Mouse (Mus musculus) kidney, postnatal 4 days (tissue): Measurements from ENCODE around the gene Fbxo36.

Experiments
- DNase-seq, 2 experiments: peaks; one replicate each; pipeline ENCODE4 v3.0.0; 2021; ENCODE audit warnings: mixed read lengths in 2 of 2

The Fbxo36 gene

DNA sequence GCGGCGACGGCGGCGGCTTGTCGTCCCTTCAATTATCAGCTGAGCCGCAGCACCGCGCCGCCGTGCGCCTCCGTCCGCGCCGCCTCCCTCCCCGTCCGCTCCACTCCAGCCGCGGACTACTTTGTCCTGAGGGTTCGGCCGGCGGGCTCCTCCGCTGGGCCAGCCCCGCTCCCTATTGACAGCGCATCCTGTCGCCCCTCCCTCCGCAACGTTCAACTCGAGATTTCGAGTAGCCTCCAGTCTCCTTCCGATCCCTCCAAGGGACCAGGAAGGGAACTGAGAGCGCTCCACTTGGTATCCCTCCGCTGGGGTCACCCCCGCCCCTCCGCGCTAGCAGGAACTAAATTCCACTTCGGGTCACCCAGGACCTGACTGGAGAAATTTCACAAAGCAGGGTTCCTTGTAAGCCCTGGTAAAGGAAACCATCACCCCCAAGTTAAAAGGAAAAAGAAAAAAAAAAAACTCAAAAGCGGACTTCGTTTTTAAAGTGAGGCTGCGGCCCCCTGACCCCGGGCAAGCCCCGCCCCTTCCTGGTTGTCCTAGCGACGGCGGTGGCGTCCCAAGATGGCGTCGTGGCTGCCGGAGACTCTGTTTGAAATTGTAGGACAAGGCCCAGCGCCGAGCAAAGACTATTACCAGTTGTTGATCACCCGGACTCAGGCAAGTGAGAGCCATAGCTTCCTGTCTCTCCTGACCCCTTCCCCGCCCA lies at the start of gene Fbxo36:
Gene Fbxo36 (plus strand): TSS at position 533 of the 709 bp plus-strand sequence.
- peak; percentile 94 to 96 for DNase-seq

- DNase-seq: no peak
Measured at GRCm38 (mm10) chr1:84791393-84791792, 48.2 kb upstream of the Fbxo36 start.

DNA sequence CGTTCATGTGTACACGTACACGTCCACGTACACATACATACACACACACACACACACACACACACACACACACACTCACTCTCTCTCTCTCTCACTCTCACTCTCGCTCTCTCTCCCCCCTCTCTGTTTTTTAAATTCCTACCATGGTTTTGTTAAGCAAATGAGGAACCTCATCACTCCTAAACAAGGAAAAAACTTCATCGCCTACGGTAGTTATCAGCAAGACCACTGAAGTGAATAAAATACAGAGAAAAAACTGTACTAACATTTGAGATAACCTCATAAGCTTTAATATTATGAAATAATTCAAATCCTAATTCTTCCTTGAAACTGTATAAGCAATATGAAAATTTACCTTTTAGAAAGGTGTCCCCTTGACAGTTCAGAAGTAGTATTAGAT lies 44.3 kb upstream of the Fbxo36 start:
- no peak for DNase-seq

- DNase-seq: no peak
Measured at GRCm38 (mm10) chr1:84799166-84799565, 40.5 kb upstream of the Fbxo36 start.

DNA sequence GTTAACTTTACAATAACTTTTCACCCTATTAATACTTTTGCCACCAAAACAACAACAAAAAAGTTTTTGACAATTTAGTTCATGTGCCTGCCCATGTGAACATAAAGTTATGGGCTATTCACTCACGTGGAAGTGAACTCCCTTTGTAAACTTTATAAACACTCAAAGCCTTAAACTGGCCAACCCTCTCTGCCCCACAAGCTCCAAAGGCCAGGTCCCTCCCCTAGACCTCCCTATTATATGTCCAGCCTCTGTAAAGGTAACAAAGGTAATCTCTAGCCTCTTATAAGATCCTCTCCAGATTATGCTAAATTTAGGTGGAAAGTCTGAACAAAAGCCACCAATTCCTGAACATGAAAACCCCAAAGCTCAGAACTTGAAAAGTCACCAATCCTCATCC lies 35.9 kb upstream of the Fbxo36 start:
- DNase-seq: no peak

DNA sequence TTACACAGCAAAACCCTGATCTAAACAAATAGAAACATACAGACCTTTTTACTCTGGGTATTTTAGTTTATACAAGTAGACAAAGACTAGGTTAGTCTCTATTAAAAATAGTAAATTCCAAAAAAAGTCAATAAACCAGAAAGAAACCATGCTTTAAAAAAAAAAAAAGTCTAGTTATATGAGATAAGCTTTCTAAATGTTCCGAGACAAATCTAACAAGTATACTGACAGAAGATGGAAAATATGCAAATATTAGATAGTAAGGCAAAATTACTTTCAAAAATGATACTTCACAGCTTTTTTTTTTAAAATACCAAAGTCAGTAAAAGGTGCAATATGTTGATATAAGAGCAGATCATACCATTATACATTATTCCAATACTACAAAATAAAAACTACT lies 22.0 kb upstream of the Fbxo36 start:
- no peak for DNase-seq

DNA sequence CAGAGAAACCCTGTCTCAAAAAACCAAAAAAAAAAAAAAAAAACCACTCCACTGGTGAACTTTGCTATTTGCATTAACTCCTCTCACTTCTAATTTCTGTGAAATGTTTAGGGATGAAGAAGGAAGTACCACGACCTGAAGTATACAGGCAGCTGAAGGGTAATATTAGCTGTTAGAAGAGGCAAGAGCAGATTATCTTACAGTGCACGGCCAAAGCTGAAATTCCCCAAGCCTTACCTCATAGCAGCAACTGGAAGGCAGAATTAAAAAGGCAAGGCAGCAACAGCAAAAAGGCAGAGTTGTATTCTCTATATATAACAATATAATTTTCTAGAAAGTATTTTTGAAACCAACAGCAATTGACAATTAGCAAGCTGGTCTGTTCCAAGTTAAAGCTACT lies 14.6 kb upstream of the Fbxo36 start:
- DNase-seq: no peak

- DNase-seq: peak; percentile 4 to 17
Measured at GRCm38 (mm10) chr1:84837523-84838145, 2.0 kb upstream of the Fbxo36 start.

DNA sequence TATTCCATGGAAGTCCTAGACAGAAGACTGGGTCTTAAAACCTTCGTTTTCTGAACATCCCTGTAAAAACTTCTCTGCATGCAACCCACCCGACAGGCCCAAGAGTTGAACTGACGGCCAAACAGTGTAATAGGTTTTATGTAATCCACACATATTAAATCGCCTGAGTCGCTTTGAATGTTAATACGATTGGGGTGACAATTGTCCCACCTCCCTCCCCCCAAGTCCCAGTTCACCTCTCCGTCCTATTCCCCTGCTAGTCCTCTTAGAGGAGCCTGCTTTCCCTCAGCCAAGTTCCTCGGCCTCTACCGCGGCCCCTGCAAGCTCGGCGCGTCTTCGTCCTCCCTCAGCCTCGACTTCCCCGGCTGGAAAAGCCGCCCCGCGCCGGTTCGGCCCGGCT lies 1.5 kb upstream of the Fbxo36 start:
- no peak for DNase-seq

DNA sequence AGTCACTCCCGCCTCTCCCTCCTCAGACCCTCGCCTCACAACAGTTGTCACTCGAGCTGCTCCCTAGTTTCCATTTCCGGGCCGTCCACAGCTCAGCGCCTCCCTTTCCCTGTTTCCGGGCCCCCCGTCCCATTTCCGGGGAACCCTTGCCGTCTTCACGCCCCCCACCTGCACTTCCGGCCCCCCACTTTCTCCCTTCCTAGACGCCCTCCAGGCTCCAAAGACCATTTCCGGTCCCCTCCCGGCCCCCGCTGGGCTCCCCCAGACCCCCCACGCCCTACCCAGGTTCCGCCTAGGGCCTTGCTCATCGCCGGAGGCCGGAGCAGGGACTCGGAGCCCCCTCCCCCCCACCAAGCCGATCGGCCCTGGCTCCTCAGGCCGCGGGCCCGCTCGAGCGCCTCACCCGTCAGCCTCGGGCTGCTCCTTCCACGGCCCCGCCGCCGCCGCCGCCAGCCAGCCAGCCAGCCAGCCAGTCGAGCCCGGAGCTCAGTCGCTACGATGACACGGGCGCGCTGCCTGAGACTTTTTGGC lies 955 bp upstream of the Fbxo36 start:
- peak; percentile 81 to 86 for DNase-seq

- no peak for DNase-seq
Measured at GRCm38 (mm10) chr1:84840018-84840664, 500 bp downstream of the Fbxo36 start, which contains the start of gene Trip12. Gene Trip12 (minus strand): TSS chr1:84840516.

GRCm38 (mm10) chr1:84841061-84841460 lies 1.4 kb downstream of the Fbxo36 start:
- DNase-seq: no peak

DNA sequence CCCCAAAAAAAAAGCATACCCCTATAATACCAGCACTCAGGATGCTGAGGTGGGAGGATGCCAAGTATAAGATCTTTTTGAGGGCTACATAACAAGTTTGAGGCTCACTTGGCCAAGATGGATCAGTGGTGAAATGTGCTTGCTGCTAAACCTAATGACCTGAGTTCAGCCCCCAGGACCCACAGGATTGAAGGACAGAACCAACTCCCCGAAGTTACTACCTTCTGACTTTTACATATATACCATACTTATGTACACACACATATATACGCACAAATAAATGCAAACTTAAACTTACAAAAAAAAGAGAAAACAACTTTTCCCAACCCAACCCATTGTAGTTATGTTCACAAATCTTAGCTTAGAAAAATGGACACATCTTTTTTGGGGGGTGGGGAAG lies 3.7 kb downstream of the Fbxo36 start:
- no peak for DNase-seq

GRCm38 (mm10) chr1:84847698-84848097 lies 8.1 kb downstream of the Fbxo36 start:
- no peak for DNase-seq

- no peak for DNase-seq
Measured at GRCm38 (mm10) chr1:84848335-84848734, 8.7 kb downstream of the Fbxo36 start.

GRCm38 (mm10) chr1:84848801-84849455 lies 9.3 kb downstream of the Fbxo36 start:
- DNase-seq: no peak

DNA sequence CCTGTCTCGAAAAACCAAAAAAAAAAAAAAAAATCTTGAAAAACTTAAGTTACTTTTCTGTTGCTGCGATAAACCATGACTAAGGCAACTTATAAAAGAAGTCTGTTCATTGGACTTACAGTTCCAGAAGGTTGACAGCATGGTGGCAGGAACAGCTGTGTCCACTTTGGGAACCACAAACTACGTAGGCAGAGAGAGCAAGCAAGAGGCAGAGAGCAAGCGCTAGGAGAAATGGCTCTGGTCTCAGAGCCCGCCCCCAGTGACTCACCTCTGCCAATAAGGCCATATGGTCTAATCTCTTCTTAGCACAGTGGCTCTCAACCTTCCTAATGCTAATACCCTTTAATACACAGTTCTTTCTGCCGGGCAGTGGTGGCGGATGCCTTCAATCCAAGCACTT lies 10.2 kb downstream of the Fbxo36 start:
- DNase-seq: no peak

DNA sequence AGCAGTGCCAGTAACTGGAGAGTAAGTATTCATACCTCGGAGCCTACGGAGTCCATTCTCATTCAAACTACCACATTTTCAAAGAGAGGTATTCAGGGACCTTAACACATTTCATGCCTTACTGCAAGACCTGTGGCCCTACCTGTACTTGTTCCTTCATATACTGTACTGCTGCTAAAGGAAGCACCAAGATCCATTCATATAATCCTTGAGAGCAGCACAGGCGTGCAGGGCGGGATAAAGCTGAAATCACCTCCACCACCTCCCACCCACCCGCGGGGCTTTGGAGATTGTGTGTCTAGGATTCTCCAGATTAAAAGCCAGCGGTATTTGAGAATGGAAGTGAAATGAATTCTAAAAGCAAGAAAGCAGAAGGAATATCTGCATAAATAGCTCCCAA lies 10.8 kb downstream of the Fbxo36 start:
- DNase-seq: no peak

DNA sequence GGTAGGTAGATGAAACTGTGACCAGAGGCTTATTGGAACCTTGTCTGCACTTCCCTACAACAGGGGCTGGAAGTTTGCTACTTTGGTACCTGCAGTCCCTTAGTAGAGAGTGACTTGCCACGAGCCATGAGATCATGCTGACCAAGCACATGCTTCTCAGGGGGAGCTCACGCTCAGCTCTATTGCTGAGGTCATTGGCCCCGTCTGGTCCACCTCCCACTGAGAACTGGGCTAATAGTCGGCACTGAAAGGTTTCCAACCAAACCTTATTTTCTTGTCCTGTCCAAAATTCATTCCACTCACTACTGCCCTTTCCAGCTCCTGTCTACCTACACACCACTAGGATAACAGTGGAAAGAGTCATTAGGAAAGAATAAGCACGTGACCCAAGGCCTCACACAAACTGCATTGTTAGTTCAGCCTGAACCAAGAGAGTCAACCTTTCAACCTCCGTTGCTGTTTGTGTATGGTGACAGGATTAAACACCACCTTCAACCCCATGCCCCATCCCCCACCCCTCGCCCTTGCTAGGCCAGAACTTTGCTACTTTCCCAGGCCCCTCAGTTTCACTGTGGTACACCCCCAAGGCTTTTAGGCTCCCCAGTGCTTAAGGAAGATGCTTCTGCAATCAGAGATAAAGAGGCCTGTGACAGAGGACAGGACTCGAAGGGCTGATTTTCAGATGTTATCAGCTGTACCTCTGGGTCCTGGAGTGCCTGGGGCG lies 12.0 kb downstream of the Fbxo36 start:
- DNase-seq: peak; percentile 13 to 42

DNA sequence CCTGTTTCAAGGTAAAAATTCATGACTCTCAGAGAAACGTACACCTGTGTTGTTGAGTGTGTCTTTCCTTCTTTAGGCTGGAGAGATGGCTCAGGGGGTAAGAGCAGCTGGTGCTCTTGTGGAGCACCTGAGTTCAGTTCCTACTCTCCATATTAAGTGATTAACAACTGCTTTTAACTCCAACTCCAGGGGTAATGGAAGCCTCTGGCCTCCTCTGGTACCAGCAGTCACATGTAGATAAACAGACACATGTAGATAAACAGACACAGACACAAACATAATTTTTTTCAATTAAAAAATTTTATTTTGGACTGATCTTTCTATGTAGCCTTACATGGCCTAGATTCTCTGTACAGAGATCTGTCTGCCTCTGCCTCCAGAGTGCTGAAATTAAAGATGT lies 14.1 kb downstream of the Fbxo36 start:
- no peak for DNase-seq

DNA sequence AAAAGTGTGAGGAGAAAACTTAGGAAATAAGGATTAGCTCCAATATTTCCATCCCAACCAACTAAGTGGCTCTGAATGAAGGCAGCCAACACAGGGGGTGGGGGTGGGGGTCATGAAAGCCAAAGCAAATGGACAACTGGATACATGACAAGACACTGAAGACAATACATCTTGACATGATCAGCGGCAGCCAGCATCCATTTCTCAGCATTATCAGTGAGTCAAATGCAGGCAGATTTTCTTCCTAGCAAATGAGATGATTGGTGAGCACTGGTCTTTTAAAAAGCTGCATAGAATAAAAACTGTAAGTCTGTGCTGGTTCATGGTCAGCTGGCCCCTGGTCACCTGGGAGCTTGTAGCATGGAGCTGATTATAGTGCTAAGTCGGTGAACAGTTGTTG lies 15.3 kb downstream of the Fbxo36 start:
- DNase-seq: no peak

- DNase-seq: no peak
Measured at GRCm38 (mm10) chr1:84855756-84856155, 16.1 kb downstream of the Fbxo36 start.

DNA sequence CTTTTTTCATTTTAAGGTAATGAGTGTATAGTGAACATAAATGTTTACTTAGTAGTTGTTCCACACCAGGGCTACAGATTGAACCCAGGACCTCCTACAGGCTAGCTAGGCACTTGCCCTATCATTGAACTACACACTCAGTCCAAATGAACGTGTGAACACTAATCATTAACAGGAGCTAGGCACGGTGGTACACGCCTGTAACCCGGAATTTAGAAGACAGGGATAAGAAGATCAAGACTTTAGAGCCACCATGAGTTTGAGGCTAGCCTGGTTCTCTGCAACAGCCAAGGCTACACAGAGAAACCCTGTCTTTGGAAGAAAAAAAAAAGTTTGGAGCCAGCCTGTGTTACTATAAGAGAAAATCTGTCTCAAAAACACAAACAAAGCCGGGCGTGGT lies 20.0 kb downstream of the Fbxo36 start:
- no peak for DNase-seq
